Mouse (Mus musculus) subcutaneous adipose tissue, adult 2 months (tissue): ENCODE results near the gene Myo10. TPM values are rescaled to one million over a fixed set of nuclear protein-coding genes. Genes with fewer than 3 reads are reported as not detected.

Source experiments
- polyA plus RNA-seq: library from polyadenylated mRNA; depleted of rRNA; stranded (reverse); fragments of >200 nt; gene quantifications from 2 replicates; pipeline ENCODE4 v1.2.3, GENCODE M21; 2012; ENCODE audit warnings: low replicate concordance; rRNA removed

The Myo10 gene
- polyA plus RNA-seq = 34.2 and 46.3 TPM in 2 replicates

DNA sequence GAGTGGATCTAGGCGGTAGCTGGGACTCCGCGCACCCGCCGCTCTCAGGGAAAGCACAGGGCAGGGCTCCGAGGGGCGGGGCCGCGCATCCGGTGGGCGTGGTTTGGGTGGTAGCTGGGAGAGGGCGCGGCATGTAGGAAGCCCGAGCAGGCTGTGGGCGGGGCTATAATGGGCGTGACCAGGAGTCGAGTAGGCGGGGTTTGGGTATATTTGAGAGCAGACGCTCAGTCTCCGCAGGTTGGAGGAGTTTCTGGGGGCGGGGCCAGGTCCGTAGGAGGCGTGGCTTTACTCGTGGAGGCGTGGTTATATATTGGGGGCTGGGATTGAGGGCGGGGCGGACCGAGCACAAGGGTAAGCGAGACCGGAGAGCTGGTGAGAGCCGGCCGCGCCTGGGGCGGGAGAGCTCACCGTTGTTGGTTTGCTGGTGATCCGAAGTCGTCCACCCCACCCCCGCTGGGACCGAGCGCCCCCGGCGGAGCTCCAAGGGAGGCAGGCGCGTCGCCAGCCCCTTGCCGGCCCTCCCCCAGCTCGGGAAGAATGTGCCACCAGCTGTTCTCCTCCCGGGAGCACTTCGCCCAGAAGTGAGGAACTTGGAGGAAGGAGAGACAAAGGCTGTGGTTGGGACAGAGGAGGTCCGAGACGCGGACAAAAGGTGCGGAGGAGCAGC lies at the start of gene Myo10:
Gene Myo10 (plus strand): TSS at position 326 of the 667 bp plus-strand sequence.

DNA sequence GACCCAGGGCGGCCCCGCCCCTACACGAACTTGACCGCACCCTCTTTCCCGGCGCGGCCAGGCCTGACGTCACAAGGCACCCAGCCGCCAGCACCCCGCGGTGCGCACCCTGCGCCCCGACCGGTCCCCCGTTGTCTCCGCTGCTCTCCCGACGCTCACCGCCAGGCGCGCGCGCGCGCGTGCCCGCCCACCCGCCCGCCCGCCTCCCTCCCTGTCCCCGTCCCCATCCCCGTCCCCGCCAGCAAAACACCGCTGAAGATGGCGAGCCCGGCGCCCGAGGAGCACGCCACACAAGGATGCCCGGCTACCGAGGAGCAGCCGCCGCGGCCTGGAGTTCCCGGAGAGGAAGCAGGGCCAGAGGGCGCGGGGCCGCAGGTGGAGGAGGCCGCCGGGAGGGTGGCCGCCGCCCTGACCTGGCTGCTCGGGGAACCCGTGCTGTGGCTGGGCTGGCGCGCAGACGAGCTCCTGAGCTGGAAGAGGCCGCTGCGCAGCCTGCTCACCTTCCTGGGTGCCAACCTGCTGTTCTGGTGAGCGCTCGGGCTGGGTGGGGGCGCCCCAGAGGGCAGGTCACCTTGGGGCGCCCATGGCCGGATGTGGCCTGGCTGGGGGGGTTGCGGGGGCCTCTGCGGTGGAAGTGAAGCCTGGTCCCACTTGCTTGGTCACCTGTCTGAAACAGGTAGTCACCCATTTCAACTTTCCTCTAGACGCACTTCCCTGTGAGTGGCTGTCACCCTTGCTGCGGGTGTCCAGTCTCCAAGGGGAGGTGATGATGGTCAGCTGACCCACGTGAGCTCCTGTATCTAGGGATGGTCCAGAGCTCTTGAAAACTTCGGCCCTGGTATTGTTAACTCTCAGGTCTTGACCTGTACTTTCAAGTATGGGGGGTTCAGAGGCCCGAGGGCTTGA lies 221.0 kb downstream of the Myo10 start, which contains the start of gene Retreg1:
Gene Retreg1 (plus strand): TSS at position 95 of the 906 bp plus-strand sequence.

Other genes with a start within 250 kb of the Myo10 start
- gene Basp1, start 208.8 kb upstream of the Myo10 start, polyA plus RNA-seq = 5.4 and 7.4 TPM in 2 replicates
- 1.8 and 5.0 TPM in 2 replicates for gene Retreg1, start 220.7 kb downstream of the Myo10 start, polyA plus RNA-seq